Mouse (Mus musculus) myocyte (in vitro differentiated cells): ENCODE measurements around the gene Gm17428.

ENCODE experiments used
- CEBPB ChIP-seq: IDR thresholded peaks from 2 replicates; pipeline ENCODE4 v1.6.1; 2011; ENCODE audit warnings: mild to moderate bottlenecking, moderate library complexity; ENCODE audit not compliant: poor library complexity, insufficient read depth, severe bottlenecking
- E2F4 ChIP-seq: IDR thresholded peaks from one replicate; pipeline ENCODE4 v1.6.1; 2011; ENCODE audit warnings: mild to moderate bottlenecking, control low read depth, moderate library complexity; ENCODE audit not compliant: insufficient read depth
- MAX ChIP-seq: IDR thresholded peaks from one replicate; pipeline ENCODE4 v1.6.1; 2011; ENCODE audit warnings: low read depth, mild to moderate bottlenecking, control low read depth
- MYOG ChIP-seq, 3 experiments: IDR thresholded peaks; one replicate each; pipeline ENCODE4 v1.6.1; 2011; ENCODE audit warnings: control low read depth in 2 of 3, low read depth in 2 of 3, mild to moderate bottlenecking in 2 of 3; ENCODE audit not compliant: insufficient read length in 2 of 3, control insufficient read depth in 1 of 3, insufficient read depth in 1 of 3
- POLR2A ChIP-seq: IDR thresholded peaks from one replicate; pipeline ENCODE4 v1.6.1; 2011; ENCODE audit warnings: low read depth, mild to moderate bottlenecking, control low read depth, moderate library complexity; ENCODE audit not compliant: insufficient read length
- SRF ChIP-seq: IDR thresholded peaks from one replicate; pipeline ENCODE4 v1.6.1; 2011; ENCODE audit warnings: low read depth; ENCODE audit not compliant: control insufficient read depth, insufficient read length
- USF1 ChIP-seq: IDR thresholded peaks from one replicate; pipeline ENCODE4 v1.6.1; 2011; ENCODE audit warnings: low read depth, mild to moderate bottlenecking, control low read depth, moderate library complexity

- TF ChIP-seq USF1 (no peak), POLR2A (no peak), E2F4 (no peak), MYOG (IDR thresholded peaks at IDR 0.05; ENCODE audit: control insufficient read depth in 1 of 3, insufficient read depth in 1 of 3, insufficient read length in 2 of 3, low read depth in 2 of 3) (no peak), CEBPB (no peak), SRF (no peak), MAX (no peak)
These were observed 2.5 kb upstream of the Gm17428 start for GRCm38 (mm10) chr14:54974068-54974791.
